Mouse (Mus musculus) layer of hippocampus, adult 8-10 months (tissue): Measurements from ENCODE around the gene Mpv17l. TPM values are rescaled to one million over a fixed set of nuclear protein-coding genes. Genes with fewer than 3 reads are reported as not detected.
"Not testable (repeated sequence)": the region's sequence is repeated elsewhere in the genome, so short reads cannot be mapped to it uniquely, and the experiment has no call there.

ENCODE experiments used
- DNase-seq, 2 experiments: peaks; one replicate each; pipeline ENCODE4 v3.0.0; 2022; ENCODE audit warnings: low spot score in 2 of 2
- total RNA-seq, 4 experiments: library from RNA; stranded (reverse); gene quantifications; 2 replicates each; pipeline ENCODE4 v1.2.4; 2022

Gene Mpv17l
- total RNA-seq, result 10 to 100 TPM; 74.4 to 77.8 (median 75.4) TPM

GRCm38 (mm10) chr16:13902888-13903483, at the start of gene Mpv17l, which contains the start of gene Pdxdc1:
TSS of gene Mpv17l (plus strand) at chr16:13903161.
TSS of gene Pdxdc1 (minus strand) at chr16:13903131.
- DNase-seq, result peak; percentile 96 to 98

GRCm38 (mm10) chr16:13853886-13854285, 49.1 kb upstream of the Mpv17l start:
- DNase-seq, result no peak

- DNase-seq, result no peak
Observed at GRCm38 (mm10) chr16:13866076-13866475, 36.9 kb upstream of the Mpv17l start.

- no peak for DNase-seq
Observed at GRCm38 (mm10) chr16:13866616-13867015, 36.3 kb upstream of the Mpv17l start.

GRCm38 (mm10) chr16:13867406-13867805, 35.6 kb upstream of the Mpv17l start:
- DNase-seq, result peak; percentile 34 to 38

- no peak for DNase-seq
Observed at GRCm38 (mm10) chr16:13867910-13868514, 34.9 kb upstream of the Mpv17l start.

- DNase-seq, result no peak
Observed at GRCm38 (mm10) chr16:13875483-13875882, 27.5 kb upstream of the Mpv17l start.

GRCm38 (mm10) chr16:13883094-13883774, 19.7 kb upstream of the Mpv17l start:
- no peak for DNase-seq

GRCm38 (mm10) chr16:13890449-13890848, 12.5 kb upstream of the Mpv17l start:
- no peak for DNase-seq

GRCm38 (mm10) chr16:13892850-13893249, 10.1 kb upstream of the Mpv17l start:
- no peak for DNase-seq

GRCm38 (mm10) chr16:13894097-13894496, 8.9 kb upstream of the Mpv17l start:
- no peak for DNase-seq

GRCm38 (mm10) chr16:13895740-13896139, 7.2 kb upstream of the Mpv17l start:
- no peak for DNase-seq

- no peak for DNase-seq
Observed at GRCm38 (mm10) chr16:13896357-13896756, 6.6 kb upstream of the Mpv17l start.

GRCm38 (mm10) chr16:13898981-13899380, 4.0 kb upstream of the Mpv17l start:
- peak in 1 of 2 experiments; percentile 15 for DNase-seq

GRCm38 (mm10) chr16:13902397-13902831, 547 bp upstream of the Mpv17l start:
- DNase-seq, result peak in 1 of 2 experiments; percentile 18

- DNase-seq, result no peak
Observed at GRCm38 (mm10) chr16:13903488-13903887, 527 bp downstream of the Mpv17l start.

- no peak for DNase-seq
Observed at GRCm38 (mm10) chr16:13907297-13907696, 4.3 kb downstream of the Mpv17l start.

- no peak for DNase-seq
Observed at GRCm38 (mm10) chr16:13920093-13920492, 17.1 kb downstream of the Mpv17l start.

GRCm38 (mm10) chr16:13921063-13921462, 18.1 kb downstream of the Mpv17l start:
- no peak for DNase-seq

- DNase-seq, result no peak
Observed at GRCm38 (mm10) chr16:13921781-13922180, 18.8 kb downstream of the Mpv17l start.

GRCm38 (mm10) chr16:13922499-13922898, 19.5 kb downstream of the Mpv17l start:
- DNase-seq, result not testable (repeated sequence)

- not testable (repeated sequence) for DNase-seq
Observed at GRCm38 (mm10) chr16:13922966-13923365, 20.0 kb downstream of the Mpv17l start.
